Mouse (Mus musculus) thymus, postnatal 4 days (tissue): Measurements from ENCODE around the gene Ppl.
A peak's percentile ranks its signal among the peaks of the same experiment; 100 is the strongest.

ENCODE experiments used
- DNase-seq: peaks from one replicate; pipeline ENCODE4 v3.0.0; 2021

Gene Ppl

GRCm38 (mm10) chr16:5132401-5132801, at the start of gene Ppl:
Gene Ppl, minus strand, starts transcription at chr16:5132421.
- DNase-seq = peak; percentile 24

GRCm38 (mm10) chr16:5172636-5173035, 40.4 kb upstream of the Ppl start:
- DNase-seq = no peak

- no peak for DNase-seq
Observed at GRCm38 (mm10) chr16:5168829-5169228, 36.6 kb upstream of the Ppl start.

- DNase-seq = no peak
Observed at GRCm38 (mm10) chr16:5168038-5168437, 35.8 kb upstream of the Ppl start.

GRCm38 (mm10) chr16:5164327-5164726, 32.1 kb upstream of the Ppl start:
- no peak for DNase-seq

GRCm38 (mm10) chr16:5159248-5159647, 27.0 kb upstream of the Ppl start:
- no peak for DNase-seq

- DNase-seq = no peak
Observed at GRCm38 (mm10) chr16:5157113-5157512, 24.9 kb upstream of the Ppl start.

GRCm38 (mm10) chr16:5156495-5156894, 24.3 kb upstream of the Ppl start:
- no peak for DNase-seq

GRCm38 (mm10) chr16:5155014-5155413, 22.8 kb upstream of the Ppl start:
- DNase-seq = no peak

GRCm38 (mm10) chr16:5153299-5154026, 21.2 kb upstream of the Ppl start:
- DNase-seq = no peak

GRCm38 (mm10) chr16:5150544-5150943, 18.3 kb upstream of the Ppl start:
- no peak for DNase-seq

- peak; percentile 18 for DNase-seq
Observed at GRCm38 (mm10) chr16:5147037-5147385, 14.8 kb upstream of the Ppl start, which contains the start of gene Sec14l5. Gene Sec14l5, plus strand, starts transcription at chr16:5147109.

GRCm38 (mm10) chr16:5146367-5147036, 14.3 kb upstream of the Ppl start:
- DNase-seq = peak; percentile 30

- DNase-seq = peak; percentile 76
Observed at GRCm38 (mm10) chr16:5145570-5145969, 13.3 kb upstream of the Ppl start.

- no peak for DNase-seq
Observed at GRCm38 (mm10) chr16:5139741-5140140, 7.5 kb upstream of the Ppl start.

GRCm38 (mm10) chr16:5137006-5137540, 4.9 kb upstream of the Ppl start:
- no peak for DNase-seq

- DNase-seq = no peak
Observed at GRCm38 (mm10) chr16:5136505-5136904, 4.3 kb upstream of the Ppl start.

GRCm38 (mm10) chr16:5135551-5136261, 3.5 kb upstream of the Ppl start:
- no peak for DNase-seq

- DNase-seq = no peak
Observed at GRCm38 (mm10) chr16:5134623-5135330, 2.6 kb upstream of the Ppl start.

- DNase-seq = no peak
Observed at GRCm38 (mm10) chr16:5131251-5131922, 834 bp downstream of the Ppl start.

- no peak for DNase-seq
Observed at GRCm38 (mm10) chr16:5130766-5131165, 1.5 kb downstream of the Ppl start.

GRCm38 (mm10) chr16:5130196-5130595, 2.0 kb downstream of the Ppl start:
- DNase-seq = no peak
